Mouse (Mus musculus) CH12.LX (cell line): ENCODE measurements around the gene Zfp318. TPM values are rescaled to one million over a fixed set of nuclear protein-coding genes. Genes with fewer than 3 reads are reported as not detected.

Experiments
- DNase-seq: peaks from one replicate; pipeline ENCODE4 v3.0.0-alpha.2; 2013; ENCODE audit errors: extremely low read depth
- H3K27ac ChIP-seq: 2 replicates; pipeline ENCODE4 v1.5.1; 2012; ENCODE audit warnings: low read depth, mild to moderate bottlenecking, control low read depth, moderate library complexity; ENCODE audit not compliant: insufficient read depth
- H3K27me3 ChIP-seq: replicated peaks from 2 replicates; pipeline ENCODE3; 2012; ENCODE audit warnings: inconsistent platforms
- H3K36me3 ChIP-seq, 2 experiments: replicated peaks in 1 of 2; 2 replicates each; pipeline versions ENCODE3 to v1.6.1; 2012; ENCODE audit warnings: inconsistent platforms in 1 of 2, low read length in 1 of 2, mild to moderate bottlenecking in 1 of 2, mixed read lengths in 1 of 2, moderate library complexity in 1 of 2; ENCODE audit not compliant: control insufficient read depth in 1 of 2, insufficient read depth in 1 of 2
- H3K4me1 ChIP-seq, 2 experiments: 2 replicates each; pipeline ENCODE4 v1.6.1; 2012; ENCODE audit warnings: inconsistent platforms in 1 of 2, moderate library complexity in 1 of 2; ENCODE audit not compliant: insufficient read depth in 2 of 2, control insufficient read depth in 1 of 2
- H3K4me2 ChIP-seq: 2 replicates; pipeline ENCODE4 v1.6.1; 2012; ENCODE audit warnings: low read depth, mild to moderate bottlenecking, control low read depth; ENCODE audit not compliant: poor library complexity, insufficient read depth, severe bottlenecking
- H3K4me3 ChIP-seq, 3 experiments: fragments of 150-350 bp in 1 of 3; sonication (generic) in 1 of 3; replicated peaks in 1 of 3; 2 replicates each; pipeline versions ENCODE3 to v1.5.1; 2011 to 2012; ENCODE audit warnings: low read depth in 2 of 3, low read length in 2 of 3, mild to moderate bottlenecking in 2 of 3, moderate library complexity in 2 of 3, control low read depth in 1 of 3, improper control_type of control experiment in 1 of 3, inconsistent platforms in 1 of 3, mixed read lengths in 1 of 3; ENCODE audit not compliant: poor library complexity in 1 of 3
- H3K79me2 ChIP-seq: replicated peaks from 2 replicates; pipeline ENCODE4 v1.6.1; 2012; ENCODE audit warnings: mild to moderate bottlenecking, moderate library complexity; ENCODE audit not compliant: control insufficient read depth, poor library complexity, insufficient read depth, severe bottlenecking; ENCODE audit errors: extremely low read depth
- H3K9ac ChIP-seq: 2 replicates; pipeline ENCODE4 v1.6.1; 2012; ENCODE audit warnings: low read depth, mild to moderate bottlenecking, control low read depth, moderate library complexity; ENCODE audit not compliant: insufficient read depth
- H3K9me3 ChIP-seq: replicated peaks from 2 replicates; pipeline ENCODE3; 2012; ENCODE audit warnings: low read length, inconsistent platforms, mixed read lengths
- BHLHE40 ChIP-seq: IDR thresholded peaks from 2 replicates; pipeline ENCODE4 v1.6.1; 2011; ENCODE audit warnings: mild to moderate bottlenecking, low read depth, low read length, improper control_type of control experiment
- CHD1 ChIP-seq: IDR thresholded peaks from 2 replicates; pipeline ENCODE4 v1.6.1; 2012; ENCODE audit warnings: low read depth, low read length, improper control_type of control experiment, inconsistent platforms
- ELF1 ChIP-seq: IDR thresholded peaks from 2 replicates; pipeline ENCODE4 v1.6.1; 2014; ENCODE audit warnings: low read depth, mild to moderate bottlenecking, inconsistent platforms, low read length, improper control_type of control experiment
- EP300 ChIP-seq: IDR thresholded peaks from 2 replicates; pipeline ENCODE4 v1.6.1; 2011; ENCODE audit warnings: low read length, improper control_type of control experiment
- JUN ChIP-seq: IDR thresholded peaks from 2 replicates; pipeline ENCODE4 v1.6.1; 2011; ENCODE audit warnings: low read depth, mild to moderate bottlenecking, low read length, improper control_type of control experiment, moderate library complexity; ENCODE audit not compliant: insufficient read depth
- JUND ChIP-seq: conservative IDR thresholded peaks from 2 replicates; pipeline ENCODE4 v1.6.1; 2011; ENCODE audit warnings: low read depth, low read length, improper control_type of control experiment
- KAT2A ChIP-seq: IDR thresholded peaks from 2 replicates; pipeline ENCODE4 v1.6.1; 2012; ENCODE audit warnings: low read length, improper control_type of control experiment, inconsistent platforms; ENCODE audit not compliant: insufficient replicate concordance
- MAFK ChIP-seq: IDR thresholded peaks from 2 replicates; pipeline ENCODE4 v1.6.1; 2011; ENCODE audit warnings: low read length, improper control_type of control experiment; ENCODE audit not compliant: insufficient replicate concordance
- MXI1 ChIP-seq: IDR thresholded peaks from 2 replicates; pipeline ENCODE4 v1.6.1; 2011; ENCODE audit warnings: mild to moderate bottlenecking, low read depth, low read length, improper control_type of control experiment
- MYC ChIP-seq: IDR thresholded peaks from 2 replicates; pipeline ENCODE4 v1.6.1; 2011; ENCODE audit warnings: low read depth, mild to moderate bottlenecking, improper control_type of control experiment, low read length
- NELFE ChIP-seq: IDR thresholded peaks from 2 replicates; pipeline ENCODE4 v1.6.1; 2011; ENCODE audit warnings: low read depth, low read length, improper control_type of control experiment
- PAX5 ChIP-seq: IDR thresholded peaks from 2 replicates; pipeline ENCODE4 v1.6.1; 2012; ENCODE audit warnings: low read length, inconsistent platforms, mixed read lengths
- POLR2A ChIP-seq: IDR thresholded peaks from 2 replicates; pipeline ENCODE4 v1.6.1; 2011; ENCODE audit warnings: low read depth, mild to moderate bottlenecking, improper control_type of control experiment, low read length
- RCOR1 ChIP-seq: conservative IDR thresholded peaks from 2 replicates; pipeline ENCODE4 v1.6.1; 2012; ENCODE audit warnings: low read depth, mild to moderate bottlenecking, inconsistent platforms, low read length, improper control_type of control experiment
- SIN3A ChIP-seq: IDR thresholded peaks from 2 replicates; pipeline ENCODE4 v1.6.1; 2012; ENCODE audit warnings: low read length, improper control_type of control experiment, inconsistent platforms
- TCF12 ChIP-seq: IDR thresholded peaks from 2 replicates; pipeline ENCODE4 v1.6.1; 2014; ENCODE audit warnings: low read depth, mild to moderate bottlenecking, inconsistent platforms, low read length, improper control_type of control experiment
- USF1 ChIP-seq: IDR thresholded peaks from 2 replicates; pipeline ENCODE4 v1.6.1; 2014; ENCODE audit warnings: low read depth, mild to moderate bottlenecking, inconsistent platforms, low read length, improper control_type of control experiment
- USF2 ChIP-seq: conservative IDR thresholded peaks from 2 replicates; pipeline ENCODE4 v1.6.1; 2011; ENCODE audit warnings: low read depth, low read length, improper control_type of control experiment
- ZC3H11A ChIP-seq: IDR thresholded peaks from 2 replicates; pipeline ENCODE4 v1.6.1; 2012; ENCODE audit warnings: low read depth, mild to moderate bottlenecking, inconsistent platforms, low read length, improper control_type of control experiment
- ZMIZ1 ChIP-seq: IDR thresholded peaks from 2 replicates; pipeline ENCODE4 v1.6.1; 2012; ENCODE audit warnings: low read depth, mild to moderate bottlenecking, inconsistent platforms, low read length, improper control_type of control experiment
- ZNF384 ChIP-seq: IDR thresholded peaks from 2 replicates; pipeline ENCODE4 v1.6.1; 2012; ENCODE audit warnings: low read depth, low read length, improper control_type of control experiment, inconsistent platforms
- dilution Hi-C: fragments of 300-500 bp; cut with MboI; formaldehyde crosslinking; loops from 2 replicates; pipeline ENCODE4 v1.14.3; 2020; ENCODE audit warnings: low sequenced_read_pairs; ENCODE audit not compliant: extremely low pct_unique_long_range_greater_than_20kb, extremely low pct_ligation_motif_present
- in situ Hi-C: fragments of 300-500 bp; cut with MboI; formaldehyde crosslinking; loops from 3 replicates; pipeline ENCODE4 v1.14.3; 2019; ENCODE audit warnings: low sequenced_read_pairs, low pct_ligation_motif_present, low pct_unique_long_range_greater_than_20kb, mixed read lengths
- polyA plus RNA-seq: library from polyadenylated mRNA; unstranded; fragments of >175 nt; gene quantifications from 2 replicates; pipeline ENCODE4 v1.2.1, GENCODE M21; 2012; ENCODE audit warnings: low read depth; ENCODE audit not compliant: insufficient read length
- total RNA-seq, 2 experiments: library from RNA; depleted of rRNA; stranded (reverse); fragments of 300-350 nt in 1 of 2; fragments of >200 nt in 1 of 2; gene quantifications; 2 replicates each; pipeline ENCODE4 v1.2.3; 2012 to 2014

Gene Zfp318
- total and polyA plus RNA-seq, 3 experiments: 1.4 to 5.0 (median 2.9) TPM

GRCm38 (mm10) chr17:46426496-46426895, 43.0 kb downstream of the Zfp318 start:
- dilution Hi-C loops (no loop called here), in situ Hi-C loops (no loop called here)
- H3K4me3 ChIP-seq: no peak overlapping the region
- peaks cover 32% of the 10 kb centered on the region for H3K27me3 ChIP-seq
- no peak overlapping the region for H3K4me2 ChIP-seq
- H3K9me3 ChIP-seq: no peaks in the 10 kb centered on the region
- TF ChIP-seq ZNF384 (no peak), POLR2A (no peak), RCOR1 (no peak), ELF1 (no peak), TCF12 (no peak), MAFK (no peak), JUND (no peak)
- no peak overlapping the region for H3K9ac ChIP-seq
- no peaks in the 10 kb centered on the region for H3K4me1 ChIP-seq
- no peak overlapping the region for H3K27ac ChIP-seq
- DNase-seq: no peak
- H3K79me2 ChIP-seq: no peaks in the 10 kb centered on the region
- H3K36me3 ChIP-seq: no peaks in the 10 kb centered on the region

GRCm38 (mm10) chr17:46428761-46429414, 45.4 kb downstream of the Zfp318 start, which contains the start of gene Crip3:
Crip3 (plus strand) TSS chr17:46428926.
- no peaks in the 10 kb centered on the region for H3K36me3 ChIP-seq
- no peak for TF ChIP-seq KAT2A
- no peak for TF ChIP-seq MXI1
- no peak for TF ChIP-seq TCF12
- TF ChIP-seq PAX5: no peak
- TF ChIP-seq USF2: no peak
- TF ChIP-seq USF1: no peak
- no peak for TF ChIP-seq ZMIZ1
- TF ChIP-seq NELFE: no peak
- TF ChIP-seq MYC: no peak
- no peak for TF ChIP-seq ELF1
- no peak for TF ChIP-seq EP300
- TF ChIP-seq SIN3A: no peak
- TF ChIP-seq RCOR1: no peak
- TF ChIP-seq CHD1: no peak
- TF ChIP-seq JUN: no peak
- TF ChIP-seq ZC3H11A: no peak
- no peak for TF ChIP-seq BHLHE40
- TF ChIP-seq, all 38 proteins: peak for 0
- Histone ChIP-seq H3K79me2 (no peaks in the 10 kb centered on the region), H3K27me3 (peaks cover 40% of the 10 kb centered on the region), H3K4me2 (no peak within 1 kb of the TSS), H3K9ac (no peak within 1 kb of the TSS), H3K4me3 (no peak within 1 kb of the TSS), H3K4me1 (no peaks in the 10 kb centered on the region), H3K9me3 (no peaks in the 10 kb centered on the region), H3K27ac (no peak within 1 kb of the TSS)
- dilution Hi-C loops: no loop called here
- no peak for DNase-seq
- in situ Hi-C loops: no loop called here
